Mouse (Mus musculus) neural tube, embryonic 14.5 days (tissue): ENCODE data around the gene Jmjd7. TPM values are rescaled to one million over a fixed set of nuclear protein-coding genes. Genes with fewer than 3 reads are reported as not detected.

Source experiments
- ATAC-seq: fragments of 200-750 bp; cut with Nextera tagmentation; 2 replicates; pipeline ENCODE4 v1.8.0; 2017; ENCODE audit warnings: low read depth, mild to moderate bottlenecking, moderate TSS enrichment, moderate library complexity
- H3K27ac ChIP-seq: fragments of 300-500 bp; sonication (generic); 2 replicates; pipeline ENCODE4 v1.5.1; 2014; ENCODE audit warnings: low read depth, mild to moderate bottlenecking, control low read depth, low read length, moderate library complexity, mixed read lengths
- H3K27me3 ChIP-seq: fragments of 300-500 bp; sonication (generic); 2 replicates; pipeline ENCODE4 v1.6.1; 2014; ENCODE audit warnings: low read length; ENCODE audit not compliant: control insufficient read depth, insufficient read depth
- H3K36me3 ChIP-seq: fragments of 300-500 bp; sonication (generic); 2 replicates; pipeline ENCODE4 v1.6.1; 2014; ENCODE audit warnings: low read length, mixed read lengths; ENCODE audit not compliant: control insufficient read depth, insufficient read depth
- H3K4me1 ChIP-seq: fragments of 300-500 bp; sonication (generic); 2 replicates; pipeline ENCODE4 v1.6.1; 2014; ENCODE audit warnings: low read length; ENCODE audit not compliant: control insufficient read depth, insufficient read depth
- H3K4me2 ChIP-seq: fragments of 300-500 bp; sonication (generic); 2 replicates; pipeline ENCODE4 v1.6.1; 2014; ENCODE audit warnings: mild to moderate bottlenecking, low read depth, low read length, control low read depth
- H3K4me3 ChIP-seq: fragments of 300-500 bp; sonication (generic); 2 replicates; pipeline ENCODE4 v1.5.1; 2014; ENCODE audit warnings: low read depth, low read length, control low read depth, mixed read lengths
- H3K9ac ChIP-seq: fragments of 300-500 bp; sonication (generic); replicated peaks from 2 replicates; pipeline ENCODE4 v1.6.1; 2014; ENCODE audit warnings: low read depth, mild to moderate bottlenecking, control low read depth, low read length, mixed read lengths
- H3K9me3 ChIP-seq: fragments of 300-500 bp; sonication (generic); 2 replicates; pipeline ENCODE4 v1.6.1; 2016; ENCODE audit warnings: low read length; ENCODE audit not compliant: control insufficient read depth
- WGBS: fragments of 180-500 bp; shearing (Covaris S2); extraction: QIAGEN DNeasy Blood & Tissue Kit; methylation state at CpG from one replicate; pipeline ENCODE4 v1.1.7; 2014; 5-methylcytosine and 5-hydroxymethylcytosine counted together
- polyA plus RNA-seq: library from polyadenylated mRNA; unstranded; fragments of >200 nt; fragmentation: Nextera tagmentation; extraction: Ambion mirVana; gene quantifications from 2 replicates; pipeline ENCODE4 v1.2.1, GENCODE M21; 2014

The Jmjd7 gene
- 22.8 and 25.3 TPM in 2 replicates for polyA plus RNA-seq

DNA sequence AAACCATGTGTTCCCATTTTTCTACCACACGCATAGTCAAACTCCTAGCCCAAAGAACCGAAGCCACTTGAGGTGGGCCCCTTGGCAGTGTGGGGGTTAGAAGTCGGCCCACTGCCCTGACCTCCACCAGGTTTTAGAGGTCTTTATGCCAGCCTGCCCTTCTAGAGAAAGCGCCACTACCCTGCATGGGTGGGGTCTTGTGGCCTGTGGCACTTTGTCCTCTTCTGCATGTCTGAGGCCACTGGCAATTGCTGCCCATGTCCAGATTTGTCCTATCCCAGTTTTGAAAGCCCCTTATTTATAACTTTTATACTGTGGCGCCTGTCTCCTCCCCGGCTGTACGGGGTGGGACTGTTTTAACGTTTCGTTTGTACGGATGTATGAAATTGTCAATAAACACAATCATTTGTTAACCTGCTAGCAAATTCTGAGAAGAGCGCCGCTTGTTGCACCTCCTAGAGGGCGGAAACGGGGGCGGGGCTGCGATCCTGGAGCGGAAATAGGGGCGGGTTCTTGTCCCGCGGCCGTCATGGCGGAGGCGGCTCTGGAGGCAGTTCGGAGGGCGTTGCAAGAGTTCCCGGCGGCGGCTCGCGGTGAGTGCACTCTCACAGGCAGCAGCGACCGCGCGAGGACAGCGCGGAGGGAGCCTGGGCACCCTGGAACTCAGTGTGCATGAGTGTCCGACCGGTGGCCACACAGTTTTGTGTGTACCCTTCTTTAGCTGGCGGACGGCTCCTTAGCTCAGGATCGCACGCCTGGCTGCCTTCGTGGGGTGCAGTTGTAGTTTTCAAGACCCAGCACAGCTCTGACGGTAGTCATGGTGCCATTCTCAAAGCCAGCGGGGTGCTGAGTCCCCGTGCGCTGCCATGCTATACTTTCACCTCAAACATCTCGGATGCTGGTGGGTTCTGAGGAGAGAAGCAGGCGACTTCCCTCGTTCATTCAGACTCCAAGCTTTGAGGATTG, at the start of gene Jmjd7, which contains the start of gene Gm28042:
Gene Jmjd7 (plus strand): TSS at position 500 of the 966 bp plus-strand sequence.
Gene Gm28042 (plus strand): TSS at position 510 of the 966 bp plus-strand sequence.
- peak; percentile 91 for ATAC-seq
- H3K4me1 ChIP-seq = peaks cover 13% of the 10 kb centered on the region
- H3K36me3 ChIP-seq = peaks cover 42% of the 10 kb centered on the region
- WGBS = 5% methylated on average over 50 of the region's 50 CpGs
- H3K4me2 ChIP-seq = peak within 1 kb of the TSS; percentile 64
- H3K4me3 ChIP-seq = peak within 1 kb of the TSS; percentile 71
- H3K9me3 ChIP-seq = no peaks in the 10 kb centered on the region
- peak within 1 kb of the TSS; percentile 85 for H3K27ac ChIP-seq
- peak within 1 kb of the TSS; percentile 82 for H3K9ac ChIP-seq
- H3K27me3 ChIP-seq = no peaks in the 10 kb centered on the region

DNA sequence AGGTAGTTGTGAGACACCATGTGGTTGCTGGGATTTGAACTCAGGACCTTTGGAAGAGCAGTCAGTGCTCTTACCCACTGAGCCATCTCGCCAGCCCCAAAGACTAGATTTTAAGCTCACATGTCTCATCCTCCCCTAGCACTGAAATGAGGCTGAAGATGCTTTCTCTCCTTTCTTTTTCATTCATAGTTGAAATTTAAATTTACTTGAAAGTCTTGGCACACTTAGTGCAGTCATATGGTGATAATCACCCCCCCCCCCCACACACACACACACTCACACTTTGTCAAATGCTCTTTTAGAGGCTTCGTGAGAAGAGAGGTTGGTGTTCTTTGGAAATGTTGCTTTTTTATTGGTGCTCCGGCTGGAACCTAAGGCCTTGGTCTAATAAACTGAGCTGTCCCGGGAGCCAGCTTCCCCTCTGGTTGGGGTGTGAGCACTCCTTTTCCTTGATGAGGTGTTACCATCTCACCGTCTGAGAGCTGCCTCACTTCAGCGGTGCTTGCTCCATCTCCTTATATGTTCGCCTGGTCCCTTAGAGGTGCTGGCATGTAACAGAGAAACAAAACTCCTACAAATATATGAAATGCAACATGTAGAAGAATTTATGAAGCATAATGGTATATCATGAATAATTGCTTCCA, 46.8 kb upstream of the Jmjd7 start:
- H3K4me3 ChIP-seq = no peak overlapping the region
- H3K4me1 ChIP-seq = 0 out of 2 replicates have a peak, but pooled peaks cover 4% of the 10 kb centered on the region
- ATAC-seq = no peak
- WGBS = 77% methylated on average over 7 of the region's 7 CpGs
- no peaks in the 10 kb centered on the region for H3K36me3 ChIP-seq
- H3K4me2 ChIP-seq = no peak overlapping the region
- no peaks in the 10 kb centered on the region for H3K27me3 ChIP-seq
- no peaks in the 10 kb centered on the region for H3K9me3 ChIP-seq
- H3K9ac ChIP-seq = no peak overlapping the region
- H3K27ac ChIP-seq = no peak overlapping the region

DNA sequence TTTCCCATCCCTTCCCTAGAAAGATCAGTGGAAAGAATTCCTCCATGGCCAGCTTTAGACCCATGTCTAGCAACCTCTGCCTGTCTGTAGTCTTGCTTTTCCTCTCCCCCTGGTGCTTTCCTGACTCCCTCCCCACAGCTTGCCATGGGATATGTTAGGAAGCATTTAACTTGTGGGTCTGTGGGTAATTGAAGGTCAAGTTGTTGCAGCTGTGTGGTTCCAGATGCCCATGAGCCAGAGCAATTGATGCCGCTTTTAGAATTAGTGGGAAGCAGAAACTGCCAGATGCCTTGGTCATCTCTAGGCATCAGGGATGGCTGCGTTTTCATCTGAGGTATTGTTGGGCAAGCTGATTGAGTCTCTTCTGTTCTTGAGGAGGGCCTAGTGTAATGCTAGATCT, 45.7 kb upstream of the Jmjd7 start:
- H3K9ac ChIP-seq = no peak overlapping the region
- no peak overlapping the region for H3K27ac ChIP-seq
- H3K4me1 ChIP-seq = no peaks in the 10 kb centered on the region
- H3K36me3 ChIP-seq = no peaks in the 10 kb centered on the region
- H3K27me3 ChIP-seq = no peaks in the 10 kb centered on the region
- 90% methylated on average over 2 of the region's 2 CpGs for WGBS
- H3K4me2 ChIP-seq = no peak overlapping the region
- no peak overlapping the region for H3K4me3 ChIP-seq
- no peaks in the 10 kb centered on the region for H3K9me3 ChIP-seq
- ATAC-seq = no peak

DNA sequence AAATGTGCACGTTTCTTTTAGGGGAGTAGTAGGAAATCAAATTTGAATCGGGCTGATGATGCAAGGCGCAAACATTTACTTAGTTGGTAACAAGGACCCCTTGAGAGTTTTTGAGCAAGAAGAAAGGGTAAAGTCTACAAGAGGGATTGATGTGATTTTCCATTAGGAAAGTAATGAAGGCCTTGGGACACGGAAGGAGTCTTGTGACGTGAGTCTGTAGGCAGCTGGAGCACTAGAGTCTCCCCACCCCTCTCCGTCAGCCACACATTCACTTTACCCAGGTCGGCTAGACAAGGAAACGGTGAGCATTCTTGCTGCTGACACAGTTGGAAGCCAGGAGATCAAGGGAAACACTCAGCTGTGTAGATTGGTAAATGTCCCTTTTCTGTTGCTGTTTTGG, 41.4 kb upstream of the Jmjd7 start:
- 72% methylated on average over 8 of the region's 8 CpGs for WGBS
- no peak overlapping the region for H3K4me3 ChIP-seq
- no peak for ATAC-seq

DNA sequence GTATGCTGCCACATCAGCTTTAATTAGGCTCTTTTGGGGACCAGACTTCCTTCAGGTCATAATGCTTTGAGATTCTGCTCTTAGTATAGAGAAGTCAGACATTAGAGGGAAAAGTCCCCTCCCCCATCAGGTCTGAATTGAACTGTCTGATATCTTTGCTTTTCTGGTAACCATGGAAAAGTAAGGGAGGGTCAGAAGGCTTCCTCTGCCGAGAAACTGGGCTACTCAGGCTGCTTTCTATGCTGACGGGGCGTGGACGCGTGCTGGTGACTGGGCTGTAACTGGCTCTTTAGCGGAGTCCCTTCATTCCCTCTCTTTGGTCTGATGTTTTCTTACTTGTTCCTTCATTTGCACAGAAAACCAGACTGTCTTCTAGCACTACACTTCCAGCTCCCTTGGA, 40.9 kb upstream of the Jmjd7 start:
- Histone ChIP-seq H3K9me3 (no peaks in the 10 kb centered on the region), H3K36me3 (no peaks in the 10 kb centered on the region), H3K27ac (no peak overlapping the region), H3K4me1 (no peaks in the 10 kb centered on the region), H3K27me3 (no peaks in the 10 kb centered on the region), H3K9ac (no peak overlapping the region), H3K4me3 (no peak overlapping the region), H3K4me2 (no peak overlapping the region)
- ATAC-seq = no peak
- WGBS = 69% methylated on average over 6 of the region's 6 CpGs

More for the DNA sequence above, 41.4 kb upstream of the Jmjd7 start:
- Histone ChIP-seq H3K27me3 (no peaks in the 10 kb centered on the region), H3K27ac (no peak overlapping the region), H3K36me3 (no peaks in the 10 kb centered on the region), H3K4me2 (no peak overlapping the region), H3K9me3 (no peaks in the 10 kb centered on the region), H3K4me1 (no peaks in the 10 kb centered on the region), H3K9ac (no peak overlapping the region)

DNA sequence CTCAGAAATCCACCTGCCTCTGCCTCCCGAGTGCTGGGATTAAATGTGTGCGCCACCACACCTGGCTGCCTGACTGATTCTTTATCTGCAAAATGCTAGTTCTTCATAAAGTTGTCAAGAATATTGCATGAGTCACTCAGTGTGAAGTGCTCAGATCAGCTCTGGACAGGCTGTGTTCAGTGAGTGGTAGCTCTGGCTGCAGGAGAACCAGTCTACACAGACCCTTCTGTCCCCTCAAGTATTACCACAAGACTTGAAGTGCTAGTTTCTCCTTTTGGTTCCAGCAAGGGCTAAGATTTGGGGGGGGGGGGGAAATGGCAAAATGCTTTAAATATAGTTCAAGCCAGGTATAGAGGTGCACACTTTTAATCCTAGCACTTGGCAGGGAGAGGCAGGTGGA, 39.8 kb upstream of the Jmjd7 start:
- H3K4me2 ChIP-seq = no peak overlapping the region
- H3K4me1 ChIP-seq = no peaks in the 10 kb centered on the region
- H3K36me3 ChIP-seq = no peaks in the 10 kb centered on the region
- H3K4me3 ChIP-seq = no peak overlapping the region
- ATAC-seq = no peak
- WGBS = 100% methylated on average over 2 of the region's 2 CpGs
- H3K9ac ChIP-seq = no peak overlapping the region
- H3K9me3 ChIP-seq = no peaks in the 10 kb centered on the region
- H3K27me3 ChIP-seq = no peaks in the 10 kb centered on the region
- H3K27ac ChIP-seq = no peak overlapping the region

DNA sequence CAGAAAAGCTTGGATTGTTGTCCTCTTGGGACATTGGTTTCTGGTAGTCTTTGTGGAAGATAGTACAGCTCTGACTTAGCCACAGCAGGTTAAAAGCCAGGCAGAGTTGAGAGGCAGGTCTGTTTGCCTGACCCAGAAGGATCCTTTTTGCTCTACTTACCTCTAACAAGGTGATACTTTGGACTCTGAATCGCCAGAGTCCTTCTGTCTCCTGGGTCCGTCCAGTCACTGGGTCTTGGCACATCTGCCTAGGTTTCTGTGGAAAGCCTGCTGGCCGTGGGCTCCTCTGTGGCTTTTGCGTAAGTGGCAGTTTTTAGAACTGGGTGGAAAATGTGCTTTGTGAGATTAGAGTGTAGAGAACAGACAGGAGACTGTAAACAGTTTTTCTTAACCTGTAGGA, 38.3 kb upstream of the Jmjd7 start:
- H3K9me3 ChIP-seq = no peaks in the 10 kb centered on the region
- ATAC-seq = no peak
- no peaks in the 10 kb centered on the region for H3K36me3 ChIP-seq
- no peaks in the 10 kb centered on the region for H3K27me3 ChIP-seq
- 90% methylated on average over 4 of the region's 4 CpGs for WGBS
- no peak overlapping the region for H3K4me2 ChIP-seq
- no peak overlapping the region for H3K9ac ChIP-seq
- H3K27ac ChIP-seq = no peak overlapping the region
- H3K4me1 ChIP-seq = no peaks in the 10 kb centered on the region
- no peak overlapping the region for H3K4me3 ChIP-seq

DNA sequence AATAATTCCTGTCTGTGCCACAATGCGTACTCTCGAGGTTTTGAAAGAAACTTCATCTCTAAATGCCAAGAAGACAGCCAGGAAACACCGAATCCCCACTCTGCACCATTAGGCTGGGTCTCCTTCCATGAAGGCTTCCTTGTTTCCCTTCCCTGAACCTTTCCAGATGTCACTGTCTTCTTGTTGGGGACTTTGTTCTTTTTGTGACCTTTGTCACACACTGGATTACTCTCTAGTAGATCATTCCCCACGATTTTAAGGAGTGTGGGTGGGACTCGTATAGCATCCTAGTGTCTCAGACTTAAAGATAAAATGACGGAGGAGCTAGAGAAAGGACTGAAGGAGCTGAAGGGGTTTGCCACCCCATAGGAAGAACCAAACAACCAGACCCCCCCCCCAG, 36.4 kb upstream of the Jmjd7 start:
- H3K4me2 ChIP-seq = no peak overlapping the region
- no peak overlapping the region for H3K27ac ChIP-seq
- no peak overlapping the region for H3K9ac ChIP-seq
- no peak for ATAC-seq
- H3K4me3 ChIP-seq = no peak overlapping the region
- no peaks in the 10 kb centered on the region for H3K27me3 ChIP-seq
- H3K36me3 ChIP-seq = no peaks in the 10 kb centered on the region
- no peaks in the 10 kb centered on the region for H3K4me1 ChIP-seq
- WGBS = 88% methylated on average over 6 of the region's 6 CpGs
- H3K9me3 ChIP-seq = no peaks in the 10 kb centered on the region

DNA sequence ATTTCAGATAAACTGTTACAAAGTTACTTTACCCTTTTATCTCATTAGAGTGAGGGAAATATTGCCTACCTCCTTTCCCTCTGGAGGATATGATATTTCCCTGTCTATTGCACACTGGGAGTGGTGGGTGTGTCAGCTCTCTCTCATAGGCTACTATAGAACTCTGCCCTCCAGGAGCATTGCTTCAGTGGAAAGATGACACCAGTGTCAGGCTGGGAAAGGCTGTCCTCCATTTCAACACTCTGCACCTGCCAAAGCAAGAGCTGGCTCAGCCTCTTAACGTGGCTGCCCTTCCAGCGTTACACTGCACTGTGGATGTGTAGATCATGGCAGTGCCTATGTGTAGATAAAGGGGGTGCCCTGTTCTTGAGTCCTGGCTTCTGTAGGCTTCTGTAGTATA, 34.9 kb upstream of the Jmjd7 start:
- no peak for ATAC-seq
- no peaks in the 10 kb centered on the region for H3K4me1 ChIP-seq
- no peaks in the 10 kb centered on the region for H3K9me3 ChIP-seq
- H3K36me3 ChIP-seq = no peaks in the 10 kb centered on the region
- no peak overlapping the region for H3K9ac ChIP-seq
- no peak overlapping the region for H3K4me3 ChIP-seq
- WGBS = 83% methylated on average over 2 of the region's 2 CpGs
- no peaks in the 10 kb centered on the region for H3K27me3 ChIP-seq
- no peak overlapping the region for H3K27ac ChIP-seq
- H3K4me2 ChIP-seq = no peak overlapping the region
